Mouse (Mus musculus) brain, embryonic 14.5 days (tissue): Measurements from ENCODE around the gene Kcnd3.

ENCODE experiments used
- CTCF ChIP-seq: fragments of 200-500 bp; IDR thresholded peaks from 2 replicates; pipeline ENCODE4 v1.5.1; 2012; ENCODE audit warnings: inconsistent platforms, mild to moderate bottlenecking, moderate library complexity, borderline replicate concordance; ENCODE audit not compliant: insufficient read depth, insufficient read length; ENCODE audit errors: extremely low read depth
- POLR2A ChIP-seq: fragments of 200-500 bp; IDR thresholded peaks from 2 replicates; pipeline ENCODE4 v1.6.1; 2012; ENCODE audit warnings: mild to moderate bottlenecking, inconsistent platforms, borderline replicate concordance; ENCODE audit not compliant: poor library complexity, insufficient read depth, insufficient read length, severe bottlenecking; ENCODE audit errors: extremely low read depth

GRCm38 (mm10) chr3:105514215-105514614 is 62.1 kb downstream of the Kcnd3 start:
- TF ChIP-seq CTCF, result no peak
- no peak for TF ChIP-seq POLR2A
